Mouse (Mus musculus) intestine, embryonic 14.5 days (tissue): ENCODE data around the gene Ereg. TPM values are rescaled to one million over a fixed set of nuclear protein-coding genes. Genes with fewer than 3 reads are reported as not detected.

ENCODE experiments used
- ATAC-seq: fragments of 200-750 bp; cut with Nextera tagmentation; replicated peaks from 2 replicates; pipeline ENCODE4 v1.8.0; 2017; ENCODE audit warnings: low read depth, moderate number of reproducible peaks, moderate TSS enrichment, moderate library complexity; ENCODE audit not compliant: low FRiP score, low TSS enrichment
- DNase-seq: peaks from one replicate; pipeline ENCODE4 v3.0.0-alpha.2; 2018; ENCODE audit warnings: low spot score
- H3K27ac ChIP-seq: fragments of 300-500 bp; sonication (generic); 2 replicates; pipeline ENCODE4 v1.5.1; 2014; ENCODE audit warnings: low read depth, mild to moderate bottlenecking, control low read depth
- H3K27me3 ChIP-seq: fragments of 300-500 bp; sonication (generic); replicated peaks from 2 replicates; pipeline ENCODE4 v1.6.1; 2014; ENCODE audit warnings: low read length, control low read depth; ENCODE audit not compliant: control insufficient read depth, insufficient read depth
- H3K36me3 ChIP-seq: fragments of 300-500 bp; sonication (generic); 2 replicates; pipeline ENCODE4 v1.6.1; 2014; ENCODE audit warnings: low read length, control low read depth; ENCODE audit not compliant: control insufficient read depth, insufficient read depth
- H3K4me1 ChIP-seq: fragments of 300-500 bp; sonication (generic); replicated peaks from 2 replicates; pipeline ENCODE4 v1.6.1; 2014; ENCODE audit warnings: low read length, control low read depth, mixed read lengths; ENCODE audit not compliant: control insufficient read depth, insufficient read depth
- H3K4me2 ChIP-seq: fragments of 300-500 bp; sonication (generic); 2 replicates; pipeline ENCODE4 v1.6.1; 2014; ENCODE audit warnings: low read length
- H3K4me3 ChIP-seq: fragments of 300-500 bp; sonication (generic); 2 replicates; pipeline ENCODE4 v1.5.1; 2014; ENCODE audit warnings: low read depth, low read length, control low read depth, mixed read lengths
- H3K9ac ChIP-seq: fragments of 300-500 bp; sonication (generic); 2 replicates; pipeline ENCODE4 v1.6.1; 2014; ENCODE audit warnings: mild to moderate bottlenecking, low read length
- H3K9me3 ChIP-seq: fragments of 300-500 bp; sonication (generic); 2 replicates; pipeline ENCODE4 v1.6.1; 2016; ENCODE audit warnings: low read length, control low read depth; ENCODE audit not compliant: control insufficient read depth
- WGBS: fragments of 180-500 bp; shearing (Covaris S2); extraction: QIAGEN DNeasy Blood & Tissue Kit; methylation state at CpG from one replicate; pipeline ENCODE4 v1.1.7; 2014; 5-methylcytosine and 5-hydroxymethylcytosine counted together
- polyA plus RNA-seq: library from polyadenylated mRNA; unstranded; fragments of >200 nt; fragmentation: Nextera tagmentation; extraction: Ambion mirVana; gene quantifications from 2 replicates; pipeline ENCODE4 v1.2.1, GENCODE M21; 2014

The Ereg gene
- polyA plus RNA-seq, 1 experiment from 2014 or later, result 1.1 TPM

DNA sequence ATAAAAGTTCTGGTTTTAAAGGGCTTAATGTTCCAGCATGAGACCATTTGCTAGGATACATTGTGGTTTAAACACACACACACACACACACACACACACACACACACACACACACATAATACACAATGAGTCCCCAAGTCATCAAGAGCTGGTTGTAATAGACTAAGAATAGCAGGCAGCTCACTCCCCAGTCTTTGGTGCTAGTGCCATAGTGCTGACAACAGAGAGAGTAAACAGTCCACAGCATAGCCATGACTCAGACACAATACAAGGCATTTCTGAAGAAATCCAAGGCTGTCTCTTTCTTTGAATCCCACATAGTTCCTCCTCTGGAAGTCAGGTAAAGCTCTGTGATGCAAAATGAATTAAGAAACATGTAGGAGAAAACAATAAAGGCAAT lies 44.2 kb downstream of the Ereg start:
- Histone ChIP-seq H3K9ac (no peak overlapping the region), H3K27ac (no peak overlapping the region), H3K36me3 (no peaks in the 10 kb centered on the region), H3K4me3 (no peak overlapping the region), H3K4me2 (no peak overlapping the region), H3K9me3 (no peaks in the 10 kb centered on the region), H3K4me1 (no peaks in the 10 kb centered on the region), H3K27me3 (no peaks in the 10 kb centered on the region)
- DNase-seq (no peak), ATAC-seq (no peak)

DNA sequence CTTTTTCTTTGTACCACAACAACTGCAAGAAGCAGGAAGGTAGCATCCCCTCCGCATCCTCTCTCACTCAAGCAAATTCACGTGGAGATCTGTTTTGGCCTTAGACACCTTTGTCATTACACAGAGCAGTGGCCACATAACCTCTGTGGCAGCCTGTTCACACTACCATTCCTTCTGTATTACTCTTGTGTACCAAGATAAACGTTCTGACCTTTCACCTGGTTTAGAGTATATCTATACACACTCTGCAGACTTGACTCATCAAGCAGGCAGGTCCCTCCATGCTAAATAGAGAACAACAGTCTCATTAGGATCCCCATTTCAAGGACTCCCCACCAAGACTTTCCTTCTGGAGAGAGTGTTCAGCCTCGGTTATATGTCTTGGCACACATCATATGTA lies 49.0 kb downstream of the Ereg start:
- H3K4me2 ChIP-seq, result no peak overlapping the region
- no peaks in the 10 kb centered on the region for H3K9me3 ChIP-seq
- WGBS, result 63% methylated on average over 4 of the region's 4 CpGs
- H3K9ac ChIP-seq, result no peak overlapping the region
- ATAC-seq (no peak), DNase-seq (no peak)
- no peak overlapping the region for H3K27ac ChIP-seq
- no peaks in the 10 kb centered on the region for H3K4me1 ChIP-seq
- H3K36me3 ChIP-seq, result no peaks in the 10 kb centered on the region
- no peak overlapping the region for H3K4me3 ChIP-seq
- H3K27me3 ChIP-seq, result no peaks in the 10 kb centered on the region

DNA sequence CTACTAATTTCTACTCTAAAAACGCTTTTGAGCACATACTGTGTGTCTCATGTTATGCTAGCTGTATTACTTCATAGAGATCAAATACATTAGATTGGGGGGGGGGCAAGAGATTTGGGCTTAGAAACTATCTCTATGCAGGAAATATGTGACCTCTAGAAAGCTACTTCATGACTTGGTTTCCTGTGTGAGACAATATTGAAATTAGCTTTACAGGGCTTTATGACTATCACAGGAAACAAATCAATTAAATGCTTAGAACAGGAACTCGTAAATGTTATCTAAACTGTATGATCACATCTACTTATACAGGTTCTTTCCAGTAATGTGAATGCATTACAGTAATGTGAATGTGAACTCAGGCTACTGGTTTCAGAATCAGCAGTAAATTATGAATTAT lies 49.7 kb downstream of the Ereg start:
- no peaks in the 10 kb centered on the region for H3K4me1 ChIP-seq
- H3K4me3 ChIP-seq, result no peak overlapping the region
- no peak overlapping the region for H3K27ac ChIP-seq
- no peaks in the 10 kb centered on the region for H3K27me3 ChIP-seq
- no peaks in the 10 kb centered on the region for H3K36me3 ChIP-seq
- DNase-seq, result no peak
- 79% methylated on average over 2 of the region's 2 CpGs for WGBS
- H3K9me3 ChIP-seq, result no peaks in the 10 kb centered on the region
- ATAC-seq, result no peak
- no peak overlapping the region for H3K9ac ChIP-seq
- H3K4me2 ChIP-seq, result no peak overlapping the region

DNA sequence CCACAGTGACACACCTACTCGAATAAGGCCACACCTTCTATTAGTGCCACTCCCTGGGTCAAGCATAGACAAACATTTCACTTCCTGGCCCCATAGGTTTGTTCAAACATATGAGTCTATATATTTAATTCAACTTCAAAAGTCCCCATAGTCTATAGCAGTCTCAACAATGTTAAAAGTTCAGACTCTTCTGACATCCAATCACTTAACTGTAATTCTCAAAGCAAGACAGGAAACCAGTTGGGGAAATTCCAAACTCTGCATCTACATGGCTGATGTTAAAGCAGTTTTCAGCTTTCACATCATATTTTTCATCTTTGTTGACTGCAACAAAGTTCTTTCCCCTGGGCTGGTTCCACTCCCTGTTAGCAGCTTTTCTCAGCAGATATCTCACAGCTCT lies 52.2 kb downstream of the Ereg start:
- no peak overlapping the region for H3K27ac ChIP-seq
- H3K4me3 ChIP-seq, result no peak overlapping the region
- DNase-seq (no peak), ATAC-seq (no peak)
- H3K4me1 ChIP-seq, result no peaks in the 10 kb centered on the region
- H3K9me3 ChIP-seq, result no peaks in the 10 kb centered on the region
- no peaks in the 10 kb centered on the region for H3K27me3 ChIP-seq
- H3K4me2 ChIP-seq, result no peak overlapping the region
- 78% methylated on average over 1 of the region's 1 CpGs for WGBS
- H3K9ac ChIP-seq, result no peak overlapping the region
- no peaks in the 10 kb centered on the region for H3K36me3 ChIP-seq

DNA sequence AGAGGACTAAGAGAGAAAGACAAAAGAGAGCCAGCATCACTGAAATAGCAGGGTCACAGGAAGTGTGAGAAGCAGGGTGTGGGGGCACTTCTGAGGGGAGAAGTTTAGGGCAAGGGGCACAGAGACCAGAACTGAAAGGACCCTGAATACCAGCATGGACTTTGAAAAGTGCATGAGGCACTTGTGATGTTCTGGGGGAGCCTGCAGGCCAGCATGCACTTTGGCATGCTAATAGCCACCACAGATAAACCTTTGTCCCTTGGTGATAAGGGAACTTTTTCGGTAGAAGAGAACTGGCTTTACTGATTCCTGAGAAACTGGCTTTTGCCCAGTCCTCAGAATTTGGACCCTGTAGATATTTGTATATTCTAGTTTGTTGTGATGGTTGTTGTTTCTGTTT lies 60.5 kb downstream of the Ereg start:
- WGBS, result 33% methylated on average over 1 of the region's 1 CpGs
- no peaks in the 10 kb centered on the region for H3K4me1 ChIP-seq
- no peak for ATAC-seq

DNA sequence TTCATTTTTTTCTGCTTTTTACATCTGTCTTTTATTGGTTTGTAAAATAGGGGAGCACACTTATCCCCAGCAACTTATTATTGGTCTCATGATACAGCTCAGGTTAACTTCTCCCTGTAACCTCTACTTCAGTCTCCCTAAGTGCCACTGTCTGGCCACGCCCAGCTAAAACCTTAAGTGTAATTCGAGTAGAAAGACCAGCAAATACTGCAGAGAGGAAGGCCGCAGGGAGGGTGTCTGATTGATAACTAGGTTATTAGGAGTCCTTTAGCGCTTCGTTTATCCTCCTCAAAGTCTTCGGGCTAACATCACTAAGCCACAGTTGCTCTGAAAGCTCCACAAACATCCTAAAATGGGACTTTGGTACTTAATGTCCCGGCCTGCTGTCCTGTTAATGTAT lies 64.5 kb downstream of the Ereg start:
- Histone ChIP-seq H3K4me2 (peak overlapping the region; percentile 93), H3K27ac (no peak overlapping the region), H3K4me3 (peak overlapping the region; percentile 48), H3K36me3 (no peaks in the 10 kb centered on the region), H3K9me3 (no peaks in the 10 kb centered on the region), H3K9ac (no peak overlapping the region), H3K4me1 (no peaks in the 10 kb centered on the region), H3K27me3 (peaks cover 29% of the 10 kb centered on the region)
- no peak for ATAC-seq
- 4% methylated on average over 7 of the region's 7 CpGs for WGBS
- no peak for DNase-seq

More for the DNA sequence above, 60.5 kb downstream of the Ereg start:
- Histone ChIP-seq H3K4me2 (no peak overlapping the region), H3K36me3 (no peaks in the 10 kb centered on the region), H3K4me3 (no peak overlapping the region), H3K27ac (no peak overlapping the region), H3K27me3 (peaks cover 14% of the 10 kb centered on the region), H3K9me3 (no peaks in the 10 kb centered on the region), H3K9ac (no peak overlapping the region)
- DNase-seq, result no peak

DNA sequence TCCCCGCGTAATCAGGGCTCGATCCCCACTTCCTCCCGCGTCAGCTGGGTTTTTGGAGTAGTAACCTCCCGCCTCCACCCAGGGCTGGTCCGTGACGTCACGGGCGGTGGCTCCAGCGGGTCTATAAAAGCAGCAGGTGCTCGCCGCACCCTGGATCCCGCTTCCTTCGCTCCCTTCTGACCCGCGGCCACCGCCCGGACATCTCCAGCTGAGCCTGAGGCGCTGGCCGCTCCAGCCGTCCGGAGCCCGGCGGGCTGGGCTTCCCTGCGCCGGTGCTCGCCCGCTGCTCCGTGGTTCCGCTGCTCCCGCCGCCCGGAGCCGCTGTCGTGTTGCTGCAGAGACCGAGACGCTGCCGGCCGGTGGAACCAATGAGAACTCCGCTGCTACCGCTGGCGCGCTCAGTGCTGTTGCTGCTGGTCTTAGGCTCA lies 65.0 kb downstream of the Ereg start, which contains the start of gene Areg:
Gene Areg (plus strand): TSS at position 154 of the 428 bp plus-strand sequence.
- Histone ChIP-seq H3K27me3 (peaks cover 29% of the 10 kb centered on the region), H3K36me3 (no peaks in the 10 kb centered on the region), H3K4me2 (peak within 1 kb of the TSS; percentile 93), H3K4me1 (no peaks in the 10 kb centered on the region), H3K9me3 (no peaks in the 10 kb centered on the region), H3K9ac (0 out of 2 replicates have a peak within 1 kb of the TSS, but pooled peaks have one; percentile 25), H3K27ac (no peak within 1 kb of the TSS), H3K4me3 (peak within 1 kb of the TSS; percentile 48)
- WGBS, result 2% methylated on average over 41 of the region's 44 CpGs
- ATAC-seq (peak; percentile 90), DNase-seq (peak; percentile 87)

DNA sequence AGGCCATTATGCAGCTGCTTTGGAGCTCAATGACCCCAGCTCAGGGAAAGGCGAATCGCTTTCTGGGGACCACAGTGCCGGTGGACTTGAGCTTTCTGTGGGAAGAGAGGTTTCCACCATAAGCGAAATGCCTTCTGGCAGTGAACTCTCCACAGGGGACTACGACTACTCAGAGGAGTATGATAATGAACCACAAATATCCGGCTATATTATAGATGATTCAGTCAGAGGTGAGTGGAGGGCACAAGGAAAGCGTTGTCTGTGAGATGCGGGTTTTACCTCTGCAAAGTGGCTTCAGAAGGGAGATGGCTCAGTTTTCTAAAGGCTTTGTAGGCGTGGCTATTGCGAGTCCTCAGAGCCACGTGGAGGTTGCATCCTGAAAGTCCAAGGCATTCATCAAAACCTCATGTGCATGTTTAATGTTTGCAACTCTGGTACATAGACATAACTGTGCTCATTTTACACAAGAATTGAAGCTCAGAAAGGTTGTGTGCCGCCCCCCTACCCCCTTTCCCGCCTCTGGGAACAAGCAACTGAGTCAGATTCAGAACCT lies 66.5 kb downstream of the Ereg start:
- H3K27ac ChIP-seq, result no peak overlapping the region
- H3K9me3 ChIP-seq, result no peaks in the 10 kb centered on the region
- 47% methylated on average over 13 of the region's 13 CpGs for WGBS
- no peaks in the 10 kb centered on the region for H3K36me3 ChIP-seq
- no peak overlapping the region for H3K9ac ChIP-seq
- ATAC-seq, result no peak
- no peak overlapping the region for H3K4me2 ChIP-seq
- H3K4me3 ChIP-seq, result no peak overlapping the region
- DNase-seq, result no peak
- H3K4me1 ChIP-seq, result no peaks in the 10 kb centered on the region
- H3K27me3 ChIP-seq, result peaks cover 29% of the 10 kb centered on the region
